Mouse (Mus musculus): ENCODE measurements around the gene Scaf4. TPM values are rescaled to one million over a fixed set of nuclear protein-coding genes. Genes with fewer than 3 reads are reported as not detected.

Scaf4 gene
- total RNA-seq, 4 experiments from 2014 or later = 13.5 to 18.9 (median 15.9) TPM

GRCm38 (mm10) chr16:90203226-90203962, 80.9 kb downstream of the Scaf4 start:
- DNase-seq (ENCODE audit: low spot score in 2 of 2) = no peak

GRCm38 (mm10) chr16:90202140-90202539, 82.2 kb downstream of the Scaf4 start:
- no peak for DNase-seq (ENCODE audit: low spot score in 2 of 2)

- DNase-seq (ENCODE audit: low spot score in 2 of 2) = no peak
Measured at GRCm38 (mm10) chr16:90199174-90199573, 85.1 kb downstream of the Scaf4 start.

- no peak for DNase-seq (ENCODE audit: low spot score in 2 of 2)
Measured at GRCm38 (mm10) chr16:90198626-90199025, 85.7 kb downstream of the Scaf4 start.

- DNase-seq (ENCODE audit: low spot score in 2 of 2) = peak; percentile 20 to 54
Measured at GRCm38 (mm10) chr16:90197337-90197973, 86.8 kb downstream of the Scaf4 start.

- DNase-seq (ENCODE audit: low spot score in 2 of 2) = no peak
Measured at GRCm38 (mm10) chr16:90196688-90197240, 87.5 kb downstream of the Scaf4 start.

GRCm38 (mm10) chr16:90193719-90194118, 90.6 kb downstream of the Scaf4 start:
- DNase-seq (ENCODE audit: low spot score in 2 of 2) = no peak

- DNase-seq (ENCODE audit: low spot score in 2 of 2) = no peak
Measured at GRCm38 (mm10) chr16:90191289-90191688, 93.0 kb downstream of the Scaf4 start.

- no peak for DNase-seq (ENCODE audit: low spot score in 2 of 2)
Measured at GRCm38 (mm10) chr16:90187453-90187852, 96.8 kb downstream of the Scaf4 start.

GRCm38 (mm10) chr16:90185928-90186588, 98.2 kb downstream of the Scaf4 start:
- peak; percentile 28 to 41 for DNase-seq (ENCODE audit: low spot score in 2 of 2)

GRCm38 (mm10) chr16:90184135-90184534, 100.2 kb downstream of the Scaf4 start:
- DNase-seq (ENCODE audit: low spot score in 2 of 2) = no peak

GRCm38 (mm10) chr16:90181673-90182072, 102.6 kb downstream of the Scaf4 start:
- DNase-seq (ENCODE audit: low spot score in 2 of 2) = no peak

GRCm38 (mm10) chr16:90180975-90181374, 103.3 kb downstream of the Scaf4 start:
- DNase-seq (ENCODE audit: low spot score in 2 of 2) = no peak

GRCm38 (mm10) chr16:90179892-90180291, 104.4 kb downstream of the Scaf4 start:
- DNase-seq (ENCODE audit: low spot score in 2 of 2) = no peak

- DNase-seq (ENCODE audit: low spot score in 2 of 2) = no peak
Measured at GRCm38 (mm10) chr16:90178404-90178803, 105.9 kb downstream of the Scaf4 start.

- no peak for DNase-seq (ENCODE audit: low spot score in 2 of 2)
Measured at GRCm38 (mm10) chr16:90177425-90177824, 106.9 kb downstream of the Scaf4 start.

- no peak for DNase-seq (ENCODE audit: low spot score in 2 of 2)
Measured at GRCm38 (mm10) chr16:90176472-90176871, 107.8 kb downstream of the Scaf4 start.

Other genes with a start within 250 kb of the Scaf4 start
- 10 to 100 TPM in 2 of 4 experiments, 1 to 10 TPM in 2; 2.9 to 14.0 (median 7.2) TPM for gene Tiam1, start 140.7 kb downstream of the Scaf4 start, total RNA-seq (2022)
- gene Sod1, start 63.7 kb downstream of the Scaf4 start, total RNA-seq (2022) = 100 to 1,000 TPM; 295 to 338 (median 309) TPM
- under 1 TPM; 0.16 to 0.34 (median 0.22) TPM for gene Hunk, start 101.5 kb upstream of the Scaf4 start, total RNA-seq (2022)

Data from gastrocnemius, adult 8-10 months (tissue).